Mouse (Mus musculus) lung, adult 2 months (tissue): ENCODE measurements at regions not wholly inside any gene's neighbourhood (a gene's known extent, or its start where the extent isn't known, plus 50 kb on each side); places are given as distances from the start of the nearest gene placed in this dataset.

Experiments used
- CTCF ChIP-seq: fragments of 200-500 bp; IDR thresholded peaks from 2 replicates; pipeline ENCODE4 v1.5.1; 2011; ENCODE audit warnings: mild to moderate bottlenecking, low read length, control low read depth; ENCODE audit not compliant: insufficient read depth
- POLR2A ChIP-seq: fragments of 200-500 bp; IDR thresholded peaks from 2 replicates; pipeline ENCODE4 v1.6.1; 2011; ENCODE audit warnings: low read depth, mild to moderate bottlenecking, control low read depth, low read length, borderline replicate concordance; ENCODE audit errors: extremely low read depth

- no peak for TF ChIP-seq CTCF
- TF ChIP-seq POLR2A: no peak
These were observed 62.3 kb upstream of the Col1a1 start for GRCm38 (mm10) chr11:94873693-94874092.
